Mouse (Mus musculus) forebrain, embryonic 16.5 days (tissue): ENCODE data around the gene Hnrnpul1. TPM values are rescaled to one million over a fixed set of nuclear protein-coding genes. Genes with fewer than 3 reads are reported as not detected.
A peak's percentile ranks its signal among the peaks of the same experiment; 100 is the strongest.

Source experiments
- ATAC-seq: fragments of 200-750 bp; cut with Nextera tagmentation; 2 replicates; pipeline ENCODE4 v1.8.0; 2017; ENCODE audit warnings: mild to moderate bottlenecking, moderate library complexity
- H3K27ac ChIP-seq: fragments of 300-500 bp; sonication (generic); 2 replicates; pipeline ENCODE4 v1.5.1; 2014; ENCODE audit warnings: low read length, control low read depth
- H3K27me3 ChIP-seq: fragments of 300-500 bp; sonication (generic); replicated peaks from 2 replicates; pipeline ENCODE4 v1.6.1; 2014; ENCODE audit warnings: low read length; ENCODE audit not compliant: control insufficient read depth, insufficient read depth
- H3K36me3 ChIP-seq: fragments of 300-500 bp; sonication (generic); 2 replicates; pipeline ENCODE4 v1.6.1; 2014; ENCODE audit not compliant: control insufficient read depth, insufficient read depth
- H3K4me1 ChIP-seq: fragments of 300-500 bp; sonication (generic); replicated peaks from 2 replicates; pipeline ENCODE4 v1.6.1; 2014; ENCODE audit warnings: low read length; ENCODE audit not compliant: control insufficient read depth, insufficient read depth
- H3K4me2 ChIP-seq: fragments of 300-500 bp; sonication (generic); 2 replicates; pipeline ENCODE4 v1.6.1; 2014; ENCODE audit warnings: mild to moderate bottlenecking, low read length, control low read depth
- H3K4me3 ChIP-seq: fragments of 300-500 bp; sonication (generic); replicated peaks from 2 replicates; pipeline ENCODE4 v1.5.1; 2014; ENCODE audit warnings: mild to moderate bottlenecking, low read length, control low read depth
- H3K9ac ChIP-seq: fragments of 300-500 bp; sonication (generic); replicated peaks from 2 replicates; pipeline ENCODE4 v1.6.1; 2014; ENCODE audit warnings: low read depth, low read length, control low read depth
- H3K9me3 ChIP-seq: fragments of 300-500 bp; sonication (generic); 2 replicates; pipeline ENCODE4 v1.6.1; 2016; ENCODE audit warnings: low read length; ENCODE audit not compliant: control insufficient read depth
- WGBS: fragments of 180-500 bp; shearing (Covaris S2); extraction: QIAGEN DNeasy Blood & Tissue Kit; methylation state at CpG from one replicate; pipeline ENCODE4 v1.1.7; 2014; 5-methylcytosine and 5-hydroxymethylcytosine counted together
- polyA plus RNA-seq: library from polyadenylated mRNA; unstranded; fragments of >200 nt; fragmentation: Nextera tagmentation; extraction: Ambion mirVana; gene quantifications from 2 replicates; pipeline ENCODE4 v1.2.1, GENCODE M21; 2015

The Hnrnpul1 gene
- polyA plus RNA-seq, 1 experiment from 2014 or later = 44.2 TPM

DNA sequence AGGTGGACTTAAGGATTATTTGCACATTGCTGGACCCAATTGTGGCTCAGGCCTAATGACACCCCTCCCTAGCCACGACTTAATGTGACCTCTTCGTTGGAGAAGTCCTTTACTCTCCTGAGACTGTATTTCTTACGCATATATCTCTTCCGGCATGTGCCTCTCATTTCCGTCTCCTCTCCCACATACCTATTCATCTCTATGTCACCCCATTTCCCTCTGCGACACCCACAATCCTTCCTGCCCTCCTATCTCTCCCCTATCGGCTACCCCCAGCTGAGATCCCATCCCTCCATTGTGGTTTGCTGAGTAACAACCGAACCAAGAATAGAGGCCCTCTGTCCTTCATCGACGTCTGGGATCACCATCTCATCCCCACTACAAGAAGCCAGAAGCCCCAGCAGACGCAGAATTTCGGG, 64.9 kb downstream of the Hnrnpul1 start:
- Histone ChIP-seq H3K4me2 (peak overlapping the region; percentile 53), H3K36me3 (no peaks in the 10 kb centered on the region), H3K27ac (no peak overlapping the region), H3K4me3 (peak overlapping the region; percentile 43), H3K9me3 (no peaks in the 10 kb centered on the region), H3K9ac (no peak overlapping the region), H3K4me1 (peaks cover 34% of the 10 kb centered on the region), H3K27me3 (peaks cover 58% of the 10 kb centered on the region)
- 10% methylated on average over 12 of the region's 12 CpGs for WGBS
- no peak for ATAC-seq

DNA sequence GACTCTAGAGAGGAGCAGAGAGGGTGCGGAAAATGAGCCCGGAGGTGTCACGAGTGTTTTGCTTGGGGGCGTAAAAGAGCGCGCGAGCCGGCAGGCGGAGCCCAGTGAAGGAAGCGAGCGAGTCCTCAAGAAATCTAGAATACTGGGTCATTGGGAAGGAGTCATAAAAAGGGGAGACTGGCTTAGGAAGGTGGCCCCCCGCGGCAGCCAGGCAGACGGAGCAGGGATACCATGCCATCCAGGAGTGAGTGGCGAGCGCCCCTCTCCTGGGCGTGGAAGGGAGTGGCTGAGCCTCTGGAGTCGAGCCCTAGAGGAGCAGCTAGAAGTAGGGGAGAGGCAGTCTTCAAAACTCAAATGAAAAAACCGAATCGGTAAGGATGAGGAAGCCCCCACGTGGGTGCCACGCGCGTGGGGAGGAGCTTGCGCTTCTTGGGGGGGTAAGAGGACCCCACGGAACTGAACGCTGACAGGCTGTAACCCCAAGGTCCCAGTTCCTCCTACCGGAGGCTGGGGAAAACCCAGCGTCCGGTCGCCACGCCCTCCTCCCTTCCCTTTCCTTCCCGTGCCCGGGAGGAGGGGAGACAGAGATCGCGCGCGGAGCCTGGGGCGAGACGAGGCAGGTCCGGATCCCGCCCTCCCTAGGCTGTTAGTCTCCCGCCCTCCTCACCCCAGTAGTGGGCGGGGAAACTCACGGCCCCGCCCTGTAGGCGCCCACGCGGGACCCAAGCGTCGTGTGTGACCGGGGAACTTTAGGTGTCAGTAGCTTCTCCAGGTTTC, 65.6 kb downstream of the Hnrnpul1 start:
- peaks cover 58% of the 10 kb centered on the region for H3K27me3 ChIP-seq
- no peak for ATAC-seq
- H3K4me1 ChIP-seq = peaks cover 34% of the 10 kb centered on the region
- no peak overlapping the region for H3K27ac ChIP-seq
- H3K9me3 ChIP-seq = no peaks in the 10 kb centered on the region
- H3K9ac ChIP-seq = peak overlapping the region; percentile 44
- H3K4me3 ChIP-seq = peak overlapping the region; percentile 43
- H3K36me3 ChIP-seq = no peaks in the 10 kb centered on the region
- peak overlapping the region; percentile 53 for H3K4me2 ChIP-seq
- WGBS = 1% methylated on average over 51 of the region's 52 CpGs

GRCm38 (mm10) chr7:25687811-25688401, 66.7 kb downstream of the Hnrnpul1 start:
- Histone ChIP-seq H3K36me3 (no peaks in the 10 kb centered on the region), H3K4me1 (peaks cover 34% of the 10 kb centered on the region), H3K27ac (no peak overlapping the region), H3K27me3 (peaks cover 58% of the 10 kb centered on the region), H3K9me3 (no peaks in the 10 kb centered on the region), H3K4me2 (peak overlapping the region; percentile 63), H3K9ac (peak overlapping the region; percentile 23; the same call in 1 of the 2 replicates), H3K4me3 (peak overlapping the region; percentile 43)
- under 1% methylated on average over 47 of the region's 47 CpGs for WGBS
- ATAC-seq = no peak

GRCm38 (mm10) chr7:25686680-25687531, 67.7 kb downstream of the Hnrnpul1 start, which contains the start of gene Tgfb1:
TSS of gene Tgfb1 (plus strand) at chr7:25687002.
- H3K4me2 ChIP-seq = peak within 1 kb of the TSS; percentile 63
- H3K9ac ChIP-seq = peak within 1 kb of the TSS; percentile 49
- H3K36me3 ChIP-seq = no peaks in the 10 kb centered on the region
- H3K4me1 ChIP-seq = peaks cover 34% of the 10 kb centered on the region
- H3K27me3 ChIP-seq = peaks cover 53% of the 10 kb centered on the region
- peak; percentile 26; the same call in 1 of the 2 replicates for ATAC-seq
- under 1% methylated on average over 51 of the region's 69 CpGs for WGBS
- no peak within 1 kb of the TSS for H3K27ac ChIP-seq
- H3K4me3 ChIP-seq = peak within 1 kb of the TSS; percentile 43
- no peaks in the 10 kb centered on the region for H3K9me3 ChIP-seq

DNA sequence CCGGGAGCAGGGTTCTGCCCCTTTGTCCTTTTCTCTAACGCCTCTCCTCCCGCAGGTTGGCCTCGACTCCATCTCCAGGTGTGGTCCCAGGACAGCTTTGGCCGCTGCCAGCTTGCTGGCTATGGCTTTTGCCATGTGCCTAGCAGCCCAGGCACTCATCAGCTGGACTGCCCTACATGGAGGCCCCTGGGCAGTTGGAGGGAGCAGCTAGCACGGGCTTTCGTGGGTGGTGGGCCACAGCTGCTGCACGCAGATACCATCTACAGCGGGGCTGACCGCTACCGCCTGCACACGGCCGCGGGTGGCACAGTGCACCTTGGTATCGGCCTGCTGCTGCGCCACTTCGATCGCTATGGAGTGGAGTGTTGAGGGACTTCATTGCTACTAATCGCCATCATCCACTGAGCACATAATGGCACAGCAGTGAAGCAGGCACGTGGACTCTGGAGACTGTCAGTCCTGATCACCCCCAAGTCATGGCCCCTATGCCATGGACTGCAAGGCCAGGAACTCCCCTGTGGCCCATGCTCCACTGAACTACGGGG, 68.6 kb downstream of the Hnrnpul1 start:
- no peak overlapping the region for H3K4me3 ChIP-seq
- 75% methylated on average over 21 of the region's 21 CpGs for WGBS
- H3K4me2 ChIP-seq = no peak overlapping the region
- no peaks in the 10 kb centered on the region for H3K9me3 ChIP-seq
- no peak overlapping the region for H3K9ac ChIP-seq
- no peaks in the 10 kb centered on the region for H3K36me3 ChIP-seq
- no peak overlapping the region for H3K27ac ChIP-seq
- no peak for ATAC-seq
- H3K4me1 ChIP-seq = peaks cover 34% of the 10 kb centered on the region
- H3K27me3 ChIP-seq = peaks cover 48% of the 10 kb centered on the region

DNA sequence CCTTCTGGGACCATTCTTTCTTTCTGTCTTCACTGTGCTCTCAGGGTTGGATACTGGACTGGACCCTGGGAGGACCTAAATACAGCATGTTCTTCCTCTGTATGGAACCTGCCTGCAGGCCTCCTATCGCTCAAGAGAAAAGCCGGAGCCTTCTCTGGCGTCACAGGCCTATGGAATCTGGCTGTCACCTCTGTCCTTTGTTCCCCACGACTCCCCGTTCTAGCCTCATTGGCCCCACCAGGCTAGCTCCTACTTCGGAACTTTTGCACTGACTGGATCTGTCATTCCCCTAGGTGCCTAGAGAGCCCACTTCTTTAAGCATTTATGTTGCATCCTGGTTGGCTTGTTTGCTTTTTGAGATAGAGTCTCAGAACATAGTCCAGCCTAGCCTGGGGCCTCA, 69.9 kb downstream of the Hnrnpul1 start:
- ATAC-seq = no peak
- 83% methylated on average over 6 of the region's 6 CpGs for WGBS
- no peaks in the 10 kb centered on the region for H3K9me3 ChIP-seq
- peaks cover 39% of the 10 kb centered on the region for H3K4me1 ChIP-seq
- no peak overlapping the region for H3K9ac ChIP-seq
- no peaks in the 10 kb centered on the region for H3K36me3 ChIP-seq
- H3K27me3 ChIP-seq = peaks cover 35% of the 10 kb centered on the region
- H3K4me2 ChIP-seq = no peak overlapping the region
- no peak overlapping the region for H3K4me3 ChIP-seq
- no peak overlapping the region for H3K27ac ChIP-seq

GRCm38 (mm10) chr7:25683474-25684180, 70.9 kb downstream of the Hnrnpul1 start:
- 78% methylated on average over 7 of the region's 7 CpGs for WGBS
- Histone ChIP-seq H3K4me2 (no peak overlapping the region), H3K27ac (no peak overlapping the region), H3K9me3 (no peaks in the 10 kb centered on the region), H3K9ac (no peak overlapping the region), H3K4me3 (no peak overlapping the region), H3K4me1 (peaks cover 29% of the 10 kb centered on the region), H3K27me3 (peaks cover 30% of the 10 kb centered on the region), H3K36me3 (no peaks in the 10 kb centered on the region)
- ATAC-seq = no peak

DNA sequence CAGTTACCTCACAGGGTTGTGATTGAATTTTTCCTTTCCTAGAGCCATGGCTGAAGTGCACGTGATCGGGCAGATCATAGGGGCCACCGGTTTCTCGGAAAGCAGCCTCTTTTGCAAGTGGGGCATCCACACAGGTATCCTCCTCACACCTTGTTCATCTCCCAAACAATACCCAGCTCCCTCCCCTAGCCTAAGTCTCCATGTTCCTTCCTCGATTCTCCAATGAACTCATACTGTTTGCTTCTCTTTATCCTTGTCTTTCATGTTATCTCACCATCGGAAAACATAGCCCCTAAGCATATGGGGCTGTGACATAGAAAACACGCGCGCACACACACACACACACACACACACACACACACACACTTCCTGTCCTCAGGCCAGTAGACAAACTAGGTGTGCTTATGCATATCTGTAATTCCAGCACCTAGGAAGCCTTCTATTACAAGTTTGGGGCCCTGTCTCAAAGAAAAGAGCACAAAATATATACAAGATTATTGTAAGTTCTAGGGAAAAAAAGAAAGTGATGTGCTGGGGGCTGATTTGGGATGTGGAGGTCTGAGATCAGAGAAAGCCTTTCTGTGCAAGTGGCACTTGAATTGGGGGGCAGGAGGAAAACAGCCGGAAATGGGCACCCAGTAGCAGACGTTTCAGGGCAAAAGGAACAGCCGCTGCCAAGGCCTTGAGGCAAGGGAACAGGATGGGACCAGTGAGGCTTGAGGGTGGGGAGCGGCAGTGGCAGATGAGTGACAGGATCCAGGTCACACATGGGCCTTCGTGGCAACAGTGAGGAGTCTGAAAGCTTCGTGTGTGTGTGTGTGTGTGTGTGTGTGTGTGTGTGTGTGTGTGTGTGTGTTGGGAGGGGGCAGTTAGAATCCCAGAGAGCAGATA, 73.0 kb downstream of the Hnrnpul1 start:
- ATAC-seq = no peak
- peak overlapping the region; percentile 51 for H3K4me3 ChIP-seq
- peaks cover 13% of the 10 kb centered on the region for H3K27me3 ChIP-seq
- H3K4me2 ChIP-seq = peak overlapping the region; percentile 57
- H3K9ac ChIP-seq = no peak overlapping the region
- no peaks in the 10 kb centered on the region for H3K36me3 ChIP-seq
- H3K9me3 ChIP-seq = no peaks in the 10 kb centered on the region
- 61% methylated on average over 15 of the region's 15 CpGs for WGBS
- H3K4me1 ChIP-seq = peaks cover 13% of the 10 kb centered on the region
- no peak overlapping the region; the same call in 1 of the 2 replicates for H3K27ac ChIP-seq
